Mouse (Mus musculus) MEL (cell line): ENCODE data around the gene Prorsd1.
A peak's percentile ranks its signal among the peaks of the same experiment; 100 is the strongest.

Source experiments
- CTCF ChIP-seq, 3 experiments: IDR thresholded peaks in 2 of 3; conservative IDR thresholded peaks in 1 of 3; 2 replicates each; pipeline ENCODE4 v1.5.1; 2011 to 2012; ENCODE audit warnings: low read length in 3 of 3, low read depth in 2 of 3, mild to moderate bottlenecking in 2 of 3, improper control_type of control experiment in 1 of 3, inconsistent platforms in 1 of 3, mixed read lengths in 1 of 3, moderate library complexity in 1 of 3; ENCODE audit not compliant: control insufficient read depth in 1 of 3, insufficient read depth in 1 of 3, poor library complexity in 1 of 3, severe bottlenecking in 1 of 3
- GATA1 ChIP-seq: IDR thresholded peaks from 2 replicates; pipeline ENCODE4 v1.6.1; 2011; ENCODE audit warnings: low read depth, low read length, improper control_type of control experiment
- RAD21 ChIP-seq: IDR thresholded peaks from 2 replicates; pipeline ENCODE4 v1.6.1; 2011; ENCODE audit warnings: mild to moderate bottlenecking, low read depth, low read length, improper control_type of control experiment

- TF ChIP-seq CTCF (IDR thresholded peaks at IDR 0.05 in 2 of 3, conservative IDR thresholded peaks at IDR 0.05 in 1 of 3; ENCODE audit: control insufficient read depth in 1 of 3, insufficient read depth in 1 of 3, low read depth in 2 of 3, low read length in 3 of 3, poor library complexity in 1 of 3, severe bottlenecking in 1 of 3) (no peak), RAD21 (no peak), GATA1 (peak; percentile 99)
Observed at GRCm38 (mm10) chr11:29503948-29504893, 10.6 kb downstream of the Prorsd1 start.
